Mouse (Mus musculus) gastrocnemius, postnatal 36 days (tissue): ENCODE measurements around the gene Vmn1r30. TPM values are rescaled to one million over a fixed set of nuclear protein-coding genes. Genes with fewer than 3 reads are reported as not detected.

Experiments
- DNase-seq, 2 experiments: peaks; one replicate each; pipeline ENCODE4 v3.0.0; 2022
- intact Hi-C: fragments of 180-260 bp; cut with DNase I; formaldehyde crosslinking; loops from one replicate; pipeline ENCODE4 v1.15.1; 2025
- long read RNA-seq, 2 experiments: library from polyadenylated mRNA; stranded (forward); transcript quantifications; one replicate each; pipeline ENCODE4 v2.0.0; 2021
- total RNA-seq, 2 experiments: library from RNA; stranded (reverse); gene quantifications; 2 replicates each; pipeline ENCODE4 v1.2.3; 2021

Gene Vmn1r30
- not detected for total RNA-seq
- long read RNA-seq, experiment 1: 0 reads
- long read RNA-seq, experiment 2: 0 reads

GRCm38 (mm10) chr6:58443285-58443684, at the start of gene Vmn1r30:
TSS of gene Vmn1r30 (minus strand) at chr6:58443385.
- no peak for DNase-seq
- intact Hi-C loops: no loop called here

- no peak for DNase-seq
- intact Hi-C loops: no loop called here
Measured at GRCm38 (mm10) chr6:58475230-58475629, 32.0 kb upstream of the Vmn1r30 start, which contains the start of gene Vmn1r31. TSS of gene Vmn1r31 (minus strand) at chr6:58475330.

Other genes starting within 250 kb of the Vmn1r30 start
- gene Vmn1r27, start 224.6 kb downstream of the Vmn1r30 start, total RNA-seq: not detected
- not detected for gene Vmn1r28, start 181.3 kb downstream of the Vmn1r30 start, total RNA-seq
- not detected for gene Vmn1r29, start 141.8 kb downstream of the Vmn1r30 start, total RNA-seq
- not detected for gene Vmn1r31, start 31.9 kb upstream of the Vmn1r30 start, total RNA-seq
- 10 to 100 TPM; 15.9 to 16.7 TPM for gene Abcg2, start 141.1 kb upstream of the Vmn1r30 start, total RNA-seq